Mouse (Mus musculus): Measurements from ENCODE around the gene Abtb2.

The Abtb2 gene

DNA sequence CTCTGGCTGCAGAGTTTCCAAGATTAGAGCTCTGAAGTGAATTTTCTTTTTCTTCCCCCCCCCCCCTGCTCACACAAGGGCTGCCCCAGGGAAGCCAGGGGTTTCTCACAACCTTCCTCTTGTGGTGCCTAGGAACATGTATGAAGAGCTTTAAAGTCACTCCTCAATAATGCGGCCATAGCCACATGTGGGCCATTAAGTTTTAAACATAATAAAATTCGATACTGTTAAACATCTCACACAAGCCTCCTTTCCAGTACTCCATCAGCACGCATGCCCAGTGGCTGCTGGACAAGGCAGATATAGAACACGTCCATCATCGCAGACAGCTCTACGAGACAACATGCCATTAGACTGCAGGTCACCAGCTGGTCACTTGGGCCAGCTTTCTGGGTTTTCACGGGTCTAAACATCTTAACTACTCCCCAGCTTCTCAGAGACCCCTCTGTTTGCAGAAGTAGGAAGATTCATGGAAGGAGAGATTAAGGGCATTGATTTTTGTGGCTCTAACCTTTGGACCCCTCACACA lies 15.3 kb downstream of the Abtb2 start:
- in situ Hi-C loops (cut with MboI; ENCODE audit: low sequenced_read_pairs) = no loop called here

DNA sequence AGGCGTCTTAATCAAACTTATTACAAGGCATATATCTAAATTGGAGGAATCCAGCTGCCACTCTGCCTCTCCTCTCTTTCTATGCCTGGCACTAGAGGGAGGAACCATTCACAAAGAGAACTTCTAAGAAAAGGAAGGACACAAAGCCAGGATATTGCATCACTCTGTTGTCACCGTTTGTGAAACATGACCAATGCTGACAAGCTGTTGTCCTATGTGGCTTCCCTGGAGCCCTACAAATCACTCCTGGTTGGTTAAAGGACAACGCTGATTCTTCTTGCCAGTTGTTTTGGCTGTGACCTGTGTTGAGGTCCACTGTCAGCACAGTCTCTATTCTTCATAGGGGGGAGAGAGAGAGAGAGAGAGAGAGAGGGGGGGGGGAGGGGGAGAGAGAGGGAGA lies 17.2 kb downstream of the Abtb2 start:
- in situ Hi-C loops (cut with MboI; ENCODE audit: low sequenced_read_pairs) = no loop called here

DNA sequence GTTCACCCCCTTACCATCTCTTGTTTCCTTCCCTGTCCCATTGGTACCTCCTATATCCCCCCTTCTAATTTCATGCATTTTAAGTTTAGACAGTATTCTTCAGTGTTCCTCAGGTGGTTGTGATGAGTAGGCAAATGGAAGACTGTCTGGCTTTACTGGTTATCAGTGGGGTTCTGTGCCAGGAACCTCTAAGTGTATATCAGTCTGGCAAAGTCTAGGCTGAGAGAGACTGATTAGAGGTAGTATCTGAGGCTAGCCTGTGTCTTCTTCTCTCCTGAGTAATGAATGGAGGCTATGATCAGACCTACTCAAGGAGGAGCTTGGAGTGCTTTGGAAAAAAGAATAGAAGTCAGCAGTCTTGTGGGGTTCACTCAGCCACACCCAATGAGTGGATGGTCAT lies 18.0 kb downstream of the Abtb2 start:
- in situ Hi-C loops (cut with MboI; ENCODE audit: low sequenced_read_pairs) = no loop called here

DNA sequence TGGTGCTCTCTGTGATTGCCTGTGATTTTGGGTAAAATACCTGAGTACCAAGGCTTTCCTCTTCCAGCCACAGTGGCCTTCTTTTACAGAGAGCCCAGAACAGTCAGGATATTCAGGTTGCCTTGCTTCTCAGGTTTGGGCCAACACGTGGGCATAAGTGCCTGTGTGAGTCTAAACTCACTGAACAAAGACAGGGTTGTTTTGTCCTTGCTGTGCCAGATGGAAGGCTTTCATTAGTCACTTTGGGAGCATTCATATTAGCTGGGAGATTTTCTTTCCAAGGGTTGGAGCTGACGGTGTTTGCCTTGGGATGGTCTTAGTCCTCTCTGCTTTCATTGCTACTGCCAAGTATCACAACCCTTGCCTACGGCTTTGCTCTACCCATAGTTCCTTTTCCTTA lies 20.3 kb downstream of the Abtb2 start:
- in situ Hi-C loops (cut with MboI; ENCODE audit: low sequenced_read_pairs) = no loop called here

DNA sequence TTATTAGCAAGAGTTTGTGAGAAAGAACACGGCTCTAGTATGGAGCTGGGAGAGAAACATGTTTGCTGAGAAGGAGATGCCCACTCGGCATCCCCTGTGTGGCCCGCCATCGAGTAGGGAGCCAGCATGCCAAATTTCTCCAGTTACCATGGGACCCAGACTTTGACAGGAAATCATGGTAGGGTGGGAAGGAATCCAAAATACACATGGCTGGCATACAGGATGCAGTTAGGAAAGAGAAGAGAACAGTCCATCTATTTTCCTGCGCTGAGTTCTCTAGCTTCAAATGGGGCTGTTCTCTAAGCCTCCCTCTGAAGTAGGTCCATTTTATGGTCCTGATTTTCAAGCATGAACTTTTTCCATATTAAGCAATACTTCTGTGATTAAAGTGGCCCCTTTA lies 22.7 kb downstream of the Abtb2 start:
- in situ Hi-C loops (cut with MboI; ENCODE audit: low sequenced_read_pairs) = no loop called here

DNA sequence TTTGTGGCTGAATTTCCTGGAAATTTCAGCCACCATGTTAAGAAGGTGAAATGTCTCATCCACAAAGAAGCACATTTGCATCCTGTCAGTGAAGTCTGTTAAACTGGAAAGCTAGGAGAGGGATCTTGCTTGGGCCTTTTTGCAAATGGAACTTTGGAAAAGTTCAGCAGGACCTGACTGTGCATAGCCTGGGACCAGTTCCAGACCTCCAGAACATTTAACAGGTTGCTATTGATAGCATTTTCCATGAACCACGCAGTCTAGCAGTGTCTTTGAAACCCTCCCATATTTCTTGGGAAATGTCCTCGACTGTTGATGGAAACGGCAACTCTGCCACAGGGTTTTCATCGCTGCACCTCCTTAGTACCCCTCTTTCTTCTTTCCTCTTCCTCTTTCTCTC lies 23.3 kb downstream of the Abtb2 start:
- in situ Hi-C loops (cut with MboI; ENCODE audit: low sequenced_read_pairs) = no loop called here

DNA sequence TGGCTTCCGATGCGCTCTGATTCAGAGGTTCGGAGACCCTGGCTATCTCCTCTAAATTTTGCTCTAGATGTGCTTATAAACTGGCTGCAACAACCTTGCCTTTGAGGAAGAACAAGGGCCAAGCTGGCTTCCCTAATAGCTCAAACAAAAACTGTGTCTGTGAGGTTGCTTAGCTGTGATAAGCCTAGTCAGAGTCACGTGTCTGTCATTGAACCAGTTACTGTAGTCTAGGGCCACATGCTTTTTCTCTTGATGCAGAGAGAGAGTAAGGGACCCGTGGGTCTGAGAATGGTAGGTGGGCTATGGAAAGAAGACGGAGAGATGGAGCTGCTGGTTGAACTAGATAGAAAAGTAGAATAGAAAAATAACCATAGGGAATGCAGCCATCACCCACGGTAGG lies 24.5 kb downstream of the Abtb2 start:
- in situ Hi-C loops (cut with MboI; ENCODE audit: low sequenced_read_pairs) = no loop called here

DNA sequence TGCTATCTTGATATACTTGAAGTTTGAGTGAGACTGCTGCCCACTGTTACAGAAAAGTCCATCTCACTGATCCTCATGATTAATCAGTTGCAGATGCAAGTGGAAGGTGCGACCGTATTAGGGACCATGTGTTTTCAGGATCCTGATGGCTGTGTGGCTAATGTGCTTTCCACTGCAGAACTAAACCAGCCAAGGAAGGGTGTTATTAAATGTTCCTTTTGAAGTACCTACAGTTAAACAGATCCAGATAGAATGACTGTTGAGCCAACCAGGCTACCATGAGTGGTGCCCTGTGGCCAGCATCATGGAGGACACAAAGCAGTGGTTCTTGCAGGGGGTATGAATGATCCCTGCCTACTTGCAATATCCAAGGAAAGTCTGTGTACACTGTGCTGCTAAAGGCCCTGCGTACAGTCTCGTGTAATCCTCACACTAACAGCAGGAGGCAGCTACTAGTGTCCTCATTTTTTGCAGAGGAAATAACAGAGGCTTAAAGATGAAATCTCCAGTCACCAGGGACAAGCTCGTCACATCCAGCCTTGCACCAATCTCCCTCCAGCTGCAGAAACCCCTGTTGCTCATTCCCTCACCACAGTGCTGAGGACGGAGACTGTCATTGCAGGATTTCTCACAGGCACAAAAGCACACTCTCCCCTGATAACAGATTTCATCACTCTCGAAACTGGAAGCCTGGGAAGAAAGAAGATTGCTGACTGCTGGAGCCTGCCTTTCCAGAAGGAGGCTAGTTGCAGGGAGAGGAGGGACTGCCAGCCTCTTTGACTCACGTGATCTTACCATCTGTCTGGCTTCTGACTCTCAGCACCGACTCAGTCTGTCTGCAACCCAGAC lies 25.9 kb downstream of the Abtb2 start:
- in situ Hi-C loops (cut with MboI; ENCODE audit: low sequenced_read_pairs) = no loop called here

DNA sequence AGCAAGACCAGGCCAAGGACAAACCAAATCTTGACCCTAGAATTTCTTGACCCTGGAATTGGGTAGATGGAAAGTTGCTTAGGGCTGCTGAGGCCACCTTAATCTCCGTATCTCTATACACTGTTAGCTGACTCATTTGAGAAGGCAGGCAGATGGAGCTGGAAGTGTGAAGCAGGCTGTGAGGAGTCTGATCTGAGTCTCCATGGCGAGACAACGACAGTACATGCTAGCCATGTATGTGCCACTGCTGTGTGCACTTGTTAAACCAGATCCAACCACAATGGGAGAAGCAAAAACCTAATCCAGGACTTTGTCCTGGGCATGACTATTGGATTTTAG lies 26.4 kb downstream of the Abtb2 start:
- in situ Hi-C loops (cut with MboI; ENCODE audit: low sequenced_read_pairs) = no loop called here

DNA sequence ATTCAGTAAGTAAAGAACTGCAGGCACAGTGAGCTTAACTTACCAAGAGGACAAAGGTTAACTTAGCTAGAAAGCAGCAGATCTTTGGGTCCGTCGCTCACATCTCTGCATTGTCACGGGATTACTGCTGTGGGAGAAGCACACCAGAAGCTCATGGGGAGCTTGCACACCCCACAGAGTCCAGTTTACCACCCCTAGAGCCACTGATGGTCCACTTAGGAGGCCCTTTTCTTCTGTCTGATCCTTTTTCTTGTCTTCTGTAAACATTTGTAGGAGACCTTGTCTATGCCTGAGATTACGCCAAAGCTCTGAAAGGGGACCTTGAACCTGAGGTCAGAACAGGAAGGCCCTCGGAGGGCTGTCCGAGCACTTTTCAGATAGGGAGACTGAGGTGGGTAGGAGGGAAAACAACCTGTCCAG lies 28.5 kb downstream of the Abtb2 start:
- in situ Hi-C loops (cut with MboI; ENCODE audit: low sequenced_read_pairs) = no loop called here

DNA sequence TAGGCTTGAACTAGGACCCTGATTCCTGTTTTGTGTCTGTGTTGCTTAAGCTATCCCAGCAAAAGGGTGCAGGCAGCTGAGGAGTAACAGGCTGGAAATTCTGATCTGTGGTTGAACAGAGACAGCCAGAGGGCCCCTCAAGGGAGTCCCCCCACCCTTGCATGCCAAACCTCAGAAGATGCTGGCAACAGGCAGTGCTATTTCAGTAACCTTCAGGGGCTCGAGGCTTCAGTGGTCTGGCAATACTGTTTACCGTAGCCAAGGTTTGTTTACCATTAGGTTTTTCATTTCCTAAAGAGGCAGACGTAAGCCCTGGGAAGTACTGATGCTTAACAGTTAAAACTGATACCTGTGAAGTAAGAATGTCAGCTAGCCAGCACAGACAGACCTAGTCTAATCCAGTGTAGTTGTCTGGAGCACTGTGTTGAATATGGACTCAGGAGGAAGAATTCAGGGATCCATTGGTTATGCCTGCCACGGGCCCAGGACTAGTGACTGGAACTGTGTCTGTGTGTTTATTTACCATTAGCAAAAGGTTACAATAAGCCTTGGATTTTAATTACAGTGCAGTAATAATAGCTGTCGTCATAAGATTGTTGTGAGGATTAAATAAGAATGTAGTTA lies 29.0 kb downstream of the Abtb2 start:
- in situ Hi-C loops (cut with MboI; ENCODE audit: low sequenced_read_pairs) = no loop called here

DNA sequence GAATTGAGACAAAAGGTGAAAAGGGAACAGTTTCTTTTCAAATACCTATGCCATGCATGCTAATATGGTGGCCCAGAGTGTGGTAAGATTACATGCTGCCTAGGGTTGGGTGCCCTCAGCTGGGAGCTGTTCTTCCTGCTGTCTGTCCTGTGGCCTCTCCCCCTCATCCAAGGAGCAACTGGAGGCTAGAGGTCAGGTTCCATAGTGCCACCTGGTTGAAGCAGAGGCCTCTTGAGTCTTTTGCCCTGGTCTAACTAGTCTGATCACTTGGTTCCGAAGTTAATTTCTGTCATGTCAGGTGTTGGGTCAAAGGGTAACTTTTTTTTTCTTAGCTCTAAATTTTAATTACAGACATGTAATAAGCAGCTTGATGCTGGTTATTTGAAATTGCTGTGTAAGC lies 33.2 kb downstream of the Abtb2 start:
- in situ Hi-C loops (cut with MboI; ENCODE audit: low sequenced_read_pairs) = no loop called here

DNA sequence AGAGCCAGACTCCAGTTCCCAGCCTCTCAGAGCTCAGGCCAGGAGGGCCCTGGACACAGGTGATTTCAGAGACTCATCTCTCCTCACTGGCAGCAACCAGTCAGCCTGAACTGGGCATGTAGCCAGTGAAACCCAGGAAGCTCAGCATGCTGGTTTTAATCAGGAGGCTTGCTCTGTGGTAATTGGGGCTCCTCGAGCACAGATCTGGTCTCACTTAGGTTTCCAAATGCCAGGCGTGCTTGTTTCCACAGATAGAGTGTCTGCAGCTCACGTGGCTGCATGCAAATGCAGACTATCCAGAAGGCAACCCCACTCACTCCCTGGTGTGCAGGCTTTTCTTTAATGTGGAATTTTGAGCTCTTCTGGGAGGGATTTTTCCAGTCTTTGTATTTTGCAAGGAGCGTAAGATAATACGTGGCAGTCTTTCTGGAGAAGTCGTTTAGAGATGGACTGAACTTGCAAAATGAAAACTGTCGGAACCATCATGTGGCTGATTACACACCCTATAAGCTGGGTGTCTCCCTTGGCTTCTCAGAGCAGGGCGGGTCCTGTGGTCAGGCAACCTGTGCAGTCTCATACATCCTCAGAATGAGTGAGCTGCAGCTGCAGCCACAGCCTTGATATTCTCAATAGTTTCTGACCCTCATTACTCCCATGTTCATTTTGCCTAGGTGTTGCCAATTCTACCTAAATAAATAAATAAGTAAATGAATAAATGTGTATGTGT lies 34.2 kb downstream of the Abtb2 start:
- in situ Hi-C loops (cut with MboI; ENCODE audit: low sequenced_read_pairs) = no loop called here

DNA sequence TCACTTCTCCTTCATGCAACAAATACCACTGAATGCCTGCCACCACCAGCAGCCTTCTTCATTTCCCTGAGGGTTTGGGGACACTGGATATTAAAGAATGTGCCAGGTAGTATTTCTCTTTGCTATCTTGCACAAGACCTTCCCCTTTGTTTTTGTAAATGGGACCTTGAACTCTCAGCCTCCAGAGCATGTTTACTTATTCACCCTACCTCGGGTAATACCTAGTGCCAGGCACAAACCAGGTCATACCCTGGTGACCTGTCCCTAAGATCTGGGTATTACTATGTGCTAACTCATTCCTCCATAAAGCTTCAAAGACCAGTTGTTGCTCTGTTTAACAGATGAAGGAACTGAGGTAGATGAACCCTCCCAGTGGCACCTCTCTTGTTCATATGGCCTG lies 35.0 kb downstream of the Abtb2 start:
- in situ Hi-C loops (cut with MboI; ENCODE audit: low sequenced_read_pairs) = no loop called here

DNA sequence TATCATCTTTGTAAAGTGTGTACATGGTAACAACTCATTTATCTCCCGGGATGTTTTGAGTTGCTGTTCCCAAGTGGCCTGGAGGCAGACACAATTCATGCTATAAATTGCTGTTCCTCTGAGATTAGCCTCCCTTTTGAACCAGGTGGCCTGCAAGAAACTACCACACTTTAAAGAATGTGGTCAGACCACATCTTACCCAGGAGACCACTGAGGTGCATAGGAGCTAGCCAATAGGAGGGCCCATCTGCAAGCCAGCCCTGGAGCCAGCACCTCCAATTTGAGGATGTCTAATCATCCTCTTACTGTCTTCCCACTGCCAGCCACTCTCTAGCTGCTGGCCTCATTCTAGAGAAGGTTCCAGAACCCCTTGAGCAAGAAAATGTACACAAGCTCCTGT lies 35.4 kb downstream of the Abtb2 start:
- in situ Hi-C loops (cut with MboI; ENCODE audit: low sequenced_read_pairs) = no loop called here

DNA sequence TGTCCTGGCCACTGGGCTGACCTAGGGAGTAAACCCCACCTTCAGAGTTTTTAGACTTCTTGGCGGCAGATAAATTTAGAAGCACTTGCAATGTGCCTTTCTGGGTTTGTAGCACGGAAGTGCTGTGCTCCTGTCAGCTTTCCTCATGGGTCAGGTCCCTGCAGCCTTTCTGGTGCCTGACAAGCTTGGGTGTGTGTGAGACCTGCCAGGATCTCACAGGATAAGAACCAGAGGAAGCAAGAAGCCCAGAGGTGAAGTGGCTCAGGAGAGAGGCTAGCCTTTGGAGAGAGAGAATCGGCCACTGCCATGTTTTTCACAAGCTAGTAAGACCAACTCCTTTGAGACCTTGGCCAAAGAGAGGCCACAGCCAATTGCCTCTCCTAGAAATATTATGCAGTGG lies 37.1 kb downstream of the Abtb2 start:
- in situ Hi-C loops (cut with MboI; ENCODE audit: low sequenced_read_pairs) = no loop called here

DNA sequence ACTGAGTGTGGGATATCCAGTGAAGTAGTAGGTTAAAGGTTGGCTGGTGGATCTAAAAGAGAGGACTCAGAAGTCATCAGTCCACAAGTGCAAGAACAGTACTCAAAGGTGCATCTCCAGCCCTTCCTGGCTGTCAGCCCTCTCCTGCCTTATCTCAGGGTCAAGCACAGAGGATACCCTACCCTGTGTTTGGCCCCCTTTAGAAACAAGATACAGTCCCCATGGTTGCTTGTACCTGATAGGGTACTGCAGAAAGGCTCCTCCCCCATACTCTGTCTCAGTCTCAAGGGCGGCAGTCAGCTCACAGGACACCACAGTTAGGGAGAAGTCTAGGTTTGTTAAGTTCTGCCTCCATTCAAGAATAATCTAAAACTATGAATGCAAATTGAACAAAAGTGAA lies 37.8 kb downstream of the Abtb2 start:
- in situ Hi-C loops (cut with MboI; ENCODE audit: low sequenced_read_pairs) = no loop called here

DNA sequence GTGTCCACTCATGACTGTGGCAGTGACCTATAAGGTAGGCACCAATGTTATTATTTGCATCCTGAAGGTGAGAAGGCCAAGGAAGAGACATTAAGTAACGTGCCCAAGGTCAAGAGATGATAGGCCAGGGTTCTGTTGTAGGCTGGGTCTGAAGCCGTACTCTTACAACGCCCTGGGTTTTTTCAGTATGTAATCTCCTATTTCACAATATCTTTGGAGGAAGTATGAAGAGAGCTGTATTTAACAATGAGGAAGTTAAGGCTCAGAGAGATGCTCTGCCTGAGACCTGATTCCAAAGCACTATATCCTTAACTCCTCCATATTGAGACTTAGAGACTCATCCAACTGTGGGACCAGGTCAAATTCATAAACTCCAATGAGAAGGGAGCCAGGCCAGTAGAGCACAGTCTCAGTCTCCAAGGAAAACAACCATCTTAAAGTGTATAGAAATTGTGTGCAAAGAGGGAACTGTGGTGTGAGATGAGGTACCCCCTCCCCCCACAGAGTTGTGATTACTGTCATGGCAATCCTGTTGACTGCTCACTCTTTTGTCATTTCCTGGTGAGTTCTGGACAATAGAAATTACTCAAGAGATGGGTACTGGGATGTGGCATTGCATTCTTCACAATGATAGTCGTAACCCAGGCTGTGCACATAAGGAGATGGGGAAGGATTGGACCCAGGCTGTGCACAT lies 39.8 kb downstream of the Abtb2 start:
- in situ Hi-C loops (cut with MboI; ENCODE audit: low sequenced_read_pairs) = no loop called here

DNA sequence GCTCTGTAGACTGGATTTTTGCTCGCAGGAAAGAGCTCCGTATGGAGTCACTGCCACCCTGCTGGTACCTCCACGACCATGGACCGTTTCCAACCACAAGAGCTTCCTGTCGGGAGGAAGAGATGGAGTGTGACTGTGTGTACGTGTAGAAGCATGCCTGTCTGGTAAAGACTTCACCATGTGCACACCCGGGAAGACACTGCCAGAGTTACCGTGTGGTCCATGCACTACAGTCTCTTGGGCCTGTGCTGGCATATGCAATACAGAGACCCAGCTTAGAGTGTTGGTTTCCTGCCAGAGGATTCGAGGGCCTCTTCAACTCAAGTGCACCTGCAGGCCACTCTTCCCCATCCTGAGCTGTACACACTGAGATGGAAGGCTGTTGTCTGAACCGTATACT lies 41.8 kb downstream of the Abtb2 start:
- in situ Hi-C loops (cut with MboI; ENCODE audit: low sequenced_read_pairs) = no loop called here

DNA sequence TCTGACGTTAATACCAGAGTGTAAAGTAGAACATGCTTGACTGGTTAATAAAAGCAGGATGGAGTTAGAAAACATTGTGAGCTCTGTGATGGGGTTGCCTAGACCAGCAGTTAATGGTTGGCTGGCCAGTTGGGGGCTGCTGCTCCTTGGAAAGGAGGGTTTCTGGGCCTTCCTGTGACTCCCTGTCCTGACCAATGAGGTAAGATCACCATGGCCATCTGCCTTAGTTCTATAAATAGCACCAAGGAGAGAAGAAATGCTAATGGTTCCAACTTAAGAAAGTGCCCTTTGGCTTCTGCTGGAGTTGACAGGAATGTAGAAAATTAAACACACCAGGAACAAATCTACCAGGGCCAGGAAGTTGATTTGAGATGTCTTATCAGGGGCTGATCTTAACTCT lies 42.8 kb downstream of the Abtb2 start:
- in situ Hi-C loops (cut with MboI; ENCODE audit: low sequenced_read_pairs) = no loop called here

DNA sequence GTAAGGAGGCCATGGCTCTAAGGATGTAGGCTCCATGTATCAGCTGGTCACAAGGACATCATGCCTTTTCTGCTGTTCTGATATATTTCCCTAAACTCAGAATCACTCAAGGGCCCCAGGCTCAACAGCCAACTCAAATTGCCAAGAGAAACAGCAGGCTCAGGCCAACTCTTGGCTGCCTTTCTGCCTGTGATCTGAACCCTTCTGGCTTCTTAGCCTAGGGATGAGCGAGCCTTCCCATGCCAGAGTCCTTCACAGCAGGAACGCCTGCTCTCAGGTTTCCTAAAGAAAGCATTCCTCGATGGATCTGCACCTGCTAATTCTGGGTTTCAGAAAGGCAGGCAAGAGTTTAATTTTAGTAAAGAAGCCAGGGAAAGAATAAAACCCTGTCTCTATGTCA lies 43.4 kb downstream of the Abtb2 start:
- in situ Hi-C loops (cut with MboI; ENCODE audit: low sequenced_read_pairs) = no loop called here

All from CH12F3 (cell line).